Mouse (Mus musculus) midbrain, postnatal 0 days (tissue): ENCODE measurements around the gene Hyls1. TPM values are rescaled to one million over a fixed set of nuclear protein-coding genes. Genes with fewer than 3 reads are reported as not detected.

Source experiments
- ATAC-seq: fragments of 200-750 bp; cut with Nextera tagmentation; 2 replicates; pipeline ENCODE4 v1.8.0; 2017; ENCODE audit warnings: moderate number of reproducible peaks, mild to moderate bottlenecking, moderate TSS enrichment, moderate library complexity; ENCODE audit not compliant: low FRiP score
- DNase-seq: peaks from one replicate; pipeline ENCODE4 v3.0.0-alpha.2; 2015; ENCODE audit warnings: low spot score
- H3K27ac ChIP-seq: fragments of 300-500 bp; sonication (generic); 2 replicates; pipeline ENCODE4 v1.5.1; 2014; ENCODE audit warnings: low read depth, mild to moderate bottlenecking, low read length, mixed read lengths
- H3K27me3 ChIP-seq: fragments of 300-500 bp; sonication (generic); 2 replicates; pipeline ENCODE4 v1.6.1; 2014; ENCODE audit warnings: low read length, control low read depth, mixed read lengths; ENCODE audit not compliant: insufficient read depth
- H3K36me3 ChIP-seq: fragments of 300-500 bp; sonication (generic); 2 replicates; pipeline ENCODE4 v1.6.1; 2014; ENCODE audit warnings: low read length, control low read depth, mixed read lengths; ENCODE audit not compliant: insufficient read depth
- H3K4me1 ChIP-seq: fragments of 300-500 bp; sonication (generic); 2 replicates; pipeline ENCODE4 v1.6.1; 2014; ENCODE audit warnings: mild to moderate bottlenecking, control low read depth, antibody characterized with exemption, low read length, mixed read lengths; ENCODE audit not compliant: insufficient read depth
- H3K4me2 ChIP-seq: fragments of 300-500 bp; sonication (generic); 2 replicates; pipeline ENCODE4 v1.6.1; 2014; ENCODE audit warnings: low read depth, mild to moderate bottlenecking, low read length, mixed read lengths; ENCODE audit not compliant: poor library complexity, severe bottlenecking
- H3K4me3 ChIP-seq: fragments of 300-500 bp; sonication (generic); 2 replicates; pipeline ENCODE4 v1.5.1; 2014; ENCODE audit warnings: low read depth, mild to moderate bottlenecking, low read length, moderate library complexity
- H3K9ac ChIP-seq: fragments of 300-500 bp; sonication (generic); replicated peaks from 2 replicates; pipeline ENCODE4 v1.6.1; 2014; ENCODE audit warnings: mild to moderate bottlenecking, low read length, moderate library complexity, mixed read lengths; ENCODE audit not compliant: poor library complexity, severe bottlenecking
- H3K9me3 ChIP-seq: fragments of 300-500 bp; sonication (generic); 2 replicates; pipeline ENCODE4 v1.6.1; 2016; ENCODE audit warnings: low read length, control low read depth
- CTCF ChIP-seq: IDR thresholded peaks from 2 replicates; pipeline ENCODE4 v1.5.1; 2016; ENCODE audit warnings: antibody characterized with exemption, mild to moderate bottlenecking
- WGBS: fragments of 180-500 bp; shearing (Covaris S2); extraction: QIAGEN DNeasy Blood & Tissue Kit; methylation state at CpG from one replicate; pipeline ENCODE4 v1.1.7; 2014; 5-methylcytosine and 5-hydroxymethylcytosine counted together
- polyA plus RNA-seq: library from polyadenylated mRNA; unstranded; fragments of >200 nt; fragmentation: Nextera tagmentation; extraction: Ambion mirVana; gene quantifications from 2 replicates; pipeline ENCODE4 v1.2.1, GENCODE M21; 2015
- total RNA-seq: library from RNA; depleted of rRNA; stranded (reverse); fragments of >200 nt; gene quantifications from 2 replicates; pipeline ENCODE4 v1.2.3, GENCODE M21; 2014

The Hyls1 gene
- total and polyA plus RNA-seq, 2 experiments from 2014 or later, result 7.9 to 9.2 TPM

DNA sequence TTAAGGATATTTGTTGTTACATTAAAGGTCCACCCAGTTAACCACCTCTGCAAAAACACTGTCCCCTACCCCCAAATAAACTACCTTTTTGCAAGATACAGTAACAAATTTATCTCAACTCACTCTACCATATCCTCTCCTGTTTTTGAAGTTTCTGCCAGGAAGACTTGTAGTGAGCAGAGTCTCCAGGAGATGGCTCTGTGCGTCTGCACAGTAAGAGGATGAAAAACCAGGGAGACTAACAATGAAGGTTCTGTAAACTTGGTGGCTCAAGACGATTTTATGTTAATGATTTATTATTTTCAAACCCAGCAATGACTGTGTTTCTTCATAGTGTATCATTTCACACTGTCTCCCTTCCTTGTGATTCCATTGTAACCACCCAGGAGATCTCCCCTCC is 22.7 kb upstream of the Hyls1 start:
- Histone ChIP-seq H3K27ac (no peak overlapping the region), H3K4me3 (no peak overlapping the region), H3K4me2 (no peak overlapping the region), H3K4me1 (no peaks in the 10 kb centered on the region), H3K27me3 (no peaks in the 10 kb centered on the region), H3K36me3 (no peaks in the 10 kb centered on the region), H3K9me3 (no peaks in the 10 kb centered on the region), H3K9ac (no peak overlapping the region)
- ATAC-seq (peak; percentile 71; the same call in 1 of the 2 replicates), DNase-seq (peak; percentile 47)
- TF ChIP-seq CTCF, result peak; percentile 83
- 12% methylated on average over 2 of the region's 2 CpGs for WGBS

- WGBS, result 29% methylated on average over 1 of the region's 1 CpGs
- Histone ChIP-seq H3K36me3 (no peaks in the 10 kb centered on the region), H3K4me3 (no peak overlapping the region), H3K9ac (no peak overlapping the region), H3K27me3 (no peaks in the 10 kb centered on the region), H3K9me3 (no peaks in the 10 kb centered on the region), H3K4me1 (no peaks in the 10 kb centered on the region), H3K4me2 (no peak overlapping the region), H3K27ac (no peak overlapping the region)
- TF ChIP-seq CTCF, result no peak
- DNase-seq (no peak), ATAC-seq (no peak)
Observed at GRCm38 (mm10) chr9:35587674-35588073, 17.5 kb upstream of the Hyls1 start.

DNA sequence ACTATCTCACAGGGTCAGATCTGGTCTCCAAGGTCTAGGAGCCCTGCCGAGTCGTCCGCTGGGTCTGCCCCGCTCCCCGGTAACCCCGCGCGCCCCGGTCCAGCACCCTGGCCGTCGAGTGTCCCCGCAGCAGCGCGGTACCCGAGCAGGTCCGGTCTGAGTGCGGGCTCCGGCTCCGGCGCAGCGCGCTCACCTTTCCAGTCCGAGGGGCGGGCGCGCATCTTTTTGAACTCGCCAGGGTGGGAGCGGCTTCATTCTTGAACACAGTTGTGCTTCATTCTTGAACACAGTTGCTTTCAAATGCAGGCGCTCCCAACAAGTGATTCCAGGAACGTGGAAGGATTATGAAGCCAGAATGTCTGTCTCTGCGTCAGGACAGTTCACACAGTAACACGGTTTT is 4.2 kb upstream of the Hyls1 start:
- H3K27ac ChIP-seq, result no peak overlapping the region
- WGBS, result 4% methylated on average over 32 of the region's 32 CpGs
- peak overlapping the region; percentile 66 for H3K4me2 ChIP-seq
- TF ChIP-seq CTCF, result no peak
- H3K4me1 ChIP-seq, result no peaks in the 10 kb centered on the region
- H3K36me3 ChIP-seq, result no peaks in the 10 kb centered on the region
- H3K4me3 ChIP-seq, result peak overlapping the region; percentile 37
- H3K9me3 ChIP-seq, result no peaks in the 10 kb centered on the region
- no peak for ATAC-seq
- no peak for DNase-seq
- peaks cover 4% of the 10 kb centered on the region; the same call in 1 of the 2 replicates for H3K27me3 ChIP-seq
- H3K9ac ChIP-seq, result 0 out of 2 replicates have a peak overlapping the region, but pooled peaks have one; percentile 48

DNA sequence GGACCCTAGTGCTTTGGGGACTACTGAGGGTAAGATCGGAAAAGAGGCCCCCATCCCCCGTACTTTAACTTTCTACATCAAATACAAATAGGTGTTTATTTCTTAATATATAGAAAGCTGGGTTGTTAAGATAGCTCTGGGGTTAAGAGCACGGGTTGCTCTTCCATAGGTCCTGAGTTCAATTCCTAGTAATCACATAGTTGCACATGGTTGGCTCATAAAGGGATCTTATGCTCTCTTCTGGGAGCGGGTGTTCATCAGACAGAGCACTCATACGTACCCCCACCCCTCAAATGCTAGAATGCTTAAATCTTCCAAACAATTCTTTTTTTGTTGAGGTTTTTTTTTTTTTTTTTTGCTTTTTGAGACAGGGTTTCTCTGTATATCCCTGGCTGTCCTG is 465 bp upstream of the Hyls1 start:
- no peak for TF ChIP-seq CTCF
- no peak for ATAC-seq
- H3K36me3 ChIP-seq, result peaks cover 8% of the 10 kb centered on the region
- peak overlapping the region; percentile 48 for H3K4me2 ChIP-seq
- no peak for DNase-seq
- peak overlapping the region; percentile 68 for H3K9ac ChIP-seq
- peak overlapping the region; percentile 74 for H3K4me3 ChIP-seq
- H3K9me3 ChIP-seq, result no peaks in the 10 kb centered on the region
- H3K27me3 ChIP-seq, result peaks cover 4% of the 10 kb centered on the region; the same call in 1 of the 2 replicates
- H3K4me1 ChIP-seq, result no peaks in the 10 kb centered on the region
- WGBS, result 9% methylated on average over 5 of the region's 5 CpGs
- no peak overlapping the region for H3K27ac ChIP-seq

DNA sequence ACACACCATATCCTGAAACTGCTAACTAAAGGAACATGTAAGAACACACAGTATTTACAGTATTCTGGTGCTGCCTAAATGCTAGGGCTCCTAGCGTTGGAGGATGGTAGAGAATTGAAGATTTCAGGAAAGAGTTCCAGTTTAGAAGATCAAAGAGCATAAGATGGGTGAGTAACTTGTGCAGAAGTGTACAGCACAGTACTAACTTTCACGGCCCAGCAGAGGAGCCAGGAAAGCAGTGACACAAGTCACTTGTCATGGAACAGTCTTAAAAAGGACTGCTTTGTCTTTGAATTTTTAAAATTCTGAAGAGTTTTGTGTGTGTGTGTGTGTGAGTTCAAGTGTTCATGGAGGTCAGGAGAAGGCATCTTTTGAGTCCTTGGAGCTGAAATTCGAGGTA is 2.2 kb downstream of the Hyls1 start:
- WGBS, result 87% methylated on average over 3 of the region's 3 CpGs
- H3K4me3 ChIP-seq, result no peak overlapping the region
- no peaks in the 10 kb centered on the region for H3K27me3 ChIP-seq
- no peak overlapping the region for H3K4me2 ChIP-seq
- ATAC-seq (no peak), DNase-seq (no peak)
- no peak for TF ChIP-seq CTCF
- H3K36me3 ChIP-seq, result peaks cover 18% of the 10 kb centered on the region
- no peak overlapping the region for H3K9ac ChIP-seq
- no peaks in the 10 kb centered on the region for H3K4me1 ChIP-seq
- no peak overlapping the region for H3K27ac ChIP-seq
- H3K9me3 ChIP-seq, result no peaks in the 10 kb centered on the region

DNA sequence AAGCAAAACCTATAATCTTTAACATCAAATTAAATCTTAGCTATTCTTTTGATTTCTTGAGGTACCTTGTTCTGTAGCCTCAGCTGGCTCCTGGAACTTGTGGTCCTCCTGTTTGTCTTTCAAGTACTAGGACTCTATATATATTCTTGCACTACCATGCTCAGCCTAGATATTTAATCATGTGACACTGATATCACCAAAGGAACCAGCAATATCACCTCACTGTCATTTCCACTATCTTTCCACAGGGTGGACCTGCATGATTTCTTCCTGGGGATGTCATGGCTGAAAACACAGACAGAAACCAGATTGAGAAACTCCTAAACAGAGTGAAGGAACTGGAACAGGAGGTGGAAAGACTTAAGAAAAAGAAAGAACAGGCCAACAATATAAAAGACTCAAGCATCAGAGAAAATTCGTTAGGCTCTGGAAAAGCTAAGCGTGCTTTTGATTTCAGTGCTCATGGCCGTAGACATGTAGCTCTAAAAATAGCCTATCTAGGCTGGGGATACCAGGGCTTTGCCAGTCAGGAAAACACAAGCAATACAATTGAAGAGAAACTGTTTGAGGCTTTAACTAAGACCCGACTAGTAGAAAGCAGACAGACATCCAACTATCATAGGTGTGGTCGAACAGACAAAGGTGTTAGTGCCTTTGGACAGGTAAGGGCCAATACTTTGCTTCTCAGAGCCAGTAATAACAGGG is 5.5 kb downstream of the Hyls1 start:
- peaks cover 27% of the 10 kb centered on the region for H3K36me3 ChIP-seq
- 96% methylated on average over 5 of the region's 5 CpGs for WGBS
- DNase-seq, result no peak
- no peak overlapping the region for H3K4me3 ChIP-seq
- ATAC-seq, result no peak
- H3K9ac ChIP-seq, result no peak overlapping the region
- H3K9me3 ChIP-seq, result no peaks in the 10 kb centered on the region
- no peak for TF ChIP-seq CTCF
- no peak overlapping the region for H3K27ac ChIP-seq
- no peak overlapping the region for H3K4me2 ChIP-seq
- no peaks in the 10 kb centered on the region for H3K4me1 ChIP-seq
- H3K27me3 ChIP-seq, result no peaks in the 10 kb centered on the region
